Mouse (Mus musculus) olfactory bulb, adult 2 months (tissue): ENCODE results near the gene Slc35a3.

ENCODE experiments used
- CTCF ChIP-seq: fragments of 200-500 bp; IDR thresholded peaks from 2 replicates; pipeline ENCODE4 v1.5.1; 2012; ENCODE audit warnings: low read depth, mild to moderate bottlenecking, low read length, moderate library complexity; ENCODE audit not compliant: insufficient read depth
- POLR2A ChIP-seq: fragments of 200-500 bp; IDR thresholded peaks from 2 replicates; pipeline ENCODE4 v1.6.1; 2012; ENCODE audit warnings: mild to moderate bottlenecking, low read depth, low read length, moderate library complexity; ENCODE audit not compliant: insufficient read depth

- TF ChIP-seq CTCF, result no peak
- TF ChIP-seq POLR2A, result no peak
Measured at GRCm38 (mm10) chr3:116634853-116635252, 77.8 kb downstream of the Slc35a3 start.
